Mouse (Mus musculus) B cell, adult 2 months (primary cell): ENCODE data around the gene Dlgap4.

Source experiments
- DNase-seq, 2 experiments: peaks; one replicate each; pipeline ENCODE4 v3.0.0; 2022

Dlgap4 gene

GRCm38 (mm10) chr2:156613541-156614257, at the start of gene Dlgap4:
TSS of gene Dlgap4 (plus strand) at chr2:156613705.
- no peak for DNase-seq

GRCm38 (mm10) chr2:156566512-156566911, 47.0 kb upstream of the Dlgap4 start:
- DNase-seq: no peak

- DNase-seq: no peak
Measured at GRCm38 (mm10) chr2:156568647-156569046, 44.9 kb upstream of the Dlgap4 start.

- no peak for DNase-seq
Measured at GRCm38 (mm10) chr2:156569261-156569660, 44.2 kb upstream of the Dlgap4 start.

- DNase-seq: no peak
Measured at GRCm38 (mm10) chr2:156571521-156571920, 42.0 kb upstream of the Dlgap4 start.

GRCm38 (mm10) chr2:156576850-156577587, 36.5 kb upstream of the Dlgap4 start:
- no peak for DNase-seq

- DNase-seq: no peak
Measured at GRCm38 (mm10) chr2:156580507-156580906, 33.0 kb upstream of the Dlgap4 start.

- DNase-seq: no peak
Measured at GRCm38 (mm10) chr2:156581244-156581643, 32.3 kb upstream of the Dlgap4 start.

GRCm38 (mm10) chr2:156582887-156583286, 30.6 kb upstream of the Dlgap4 start:
- no peak for DNase-seq

GRCm38 (mm10) chr2:156584154-156584796, 29.2 kb upstream of the Dlgap4 start:
- peak; percentile 20 to 24 for DNase-seq

- no peak for DNase-seq
Measured at GRCm38 (mm10) chr2:156584797-156585471, 28.6 kb upstream of the Dlgap4 start.

GRCm38 (mm10) chr2:156589481-156589880, 24.0 kb upstream of the Dlgap4 start:
- DNase-seq: no peak

- DNase-seq: no peak
Measured at GRCm38 (mm10) chr2:156594987-156595490, 18.5 kb upstream of the Dlgap4 start.

- no peak for DNase-seq
Measured at GRCm38 (mm10) chr2:156602581-156602980, 10.9 kb upstream of the Dlgap4 start.

GRCm38 (mm10) chr2:156603671-156604070, 9.8 kb upstream of the Dlgap4 start:
- no peak for DNase-seq

GRCm38 (mm10) chr2:156605144-156605543, 8.4 kb upstream of the Dlgap4 start:
- DNase-seq: no peak

- no peak for DNase-seq
Measured at GRCm38 (mm10) chr2:156605971-156606370, 7.5 kb upstream of the Dlgap4 start.

- no peak for DNase-seq
Measured at GRCm38 (mm10) chr2:156613081-156613540, 394 bp upstream of the Dlgap4 start.

GRCm38 (mm10) chr2:156614258-156614556, 702 bp downstream of the Dlgap4 start:
- DNase-seq: no peak

- DNase-seq: no peak
Measured at GRCm38 (mm10) chr2:156614661-156615654, 1.5 kb downstream of the Dlgap4 start.

GRCm38 (mm10) chr2:156616513-156616912, 3.0 kb downstream of the Dlgap4 start:
- DNase-seq: no peak

GRCm38 (mm10) chr2:156617536-156617935, 4.0 kb downstream of the Dlgap4 start:
- no peak for DNase-seq
